Mouse (Mus musculus) lung, embryonic 14.5 days (tissue): ENCODE measurements at regions not wholly inside any gene's neighbourhood (a gene's known extent, or its start where the extent isn't known, plus 50 kb on each side); places are given as distances from the start of the nearest gene placed in this dataset.
A peak's percentile ranks its signal among the peaks of the same experiment; 100 is the strongest.

ENCODE experiments used
- ATAC-seq: fragments of 200-750 bp; cut with Nextera tagmentation; 2 replicates; pipeline ENCODE4 v1.8.0; 2017; ENCODE audit warnings: mild to moderate bottlenecking, moderate TSS enrichment, moderate library complexity; ENCODE audit not compliant: insufficient read depth
- DNase-seq: peaks from one replicate; pipeline ENCODE4 v3.0.0-alpha.2; 2015
- H3K27ac ChIP-seq: fragments of 300-500 bp; sonication (generic); 2 replicates; pipeline ENCODE4 v1.5.1; 2014; ENCODE audit warnings: low read depth, mild to moderate bottlenecking, moderate library complexity
- H3K27me3 ChIP-seq: fragments of 300-500 bp; sonication (generic); 2 replicates; pipeline ENCODE4 v1.6.1; 2014; ENCODE audit warnings: low read length, control low read depth; ENCODE audit not compliant: insufficient read depth
- H3K36me3 ChIP-seq: fragments of 300-500 bp; sonication (generic); 2 replicates; pipeline ENCODE4 v1.6.1; 2014; ENCODE audit warnings: control low read depth; ENCODE audit not compliant: insufficient read depth
- H3K4me1 ChIP-seq: fragments of 300-500 bp; sonication (generic); 2 replicates; pipeline ENCODE4 v1.6.1; 2014; ENCODE audit warnings: antibody characterized with exemption, control low read depth; ENCODE audit not compliant: insufficient read depth
- H3K4me2 ChIP-seq: fragments of 300-500 bp; sonication (generic); 2 replicates; pipeline ENCODE4 v1.6.1; 2014; ENCODE audit warnings: mild to moderate bottlenecking
- H3K4me3 ChIP-seq: fragments of 300-500 bp; sonication (generic); 2 replicates; pipeline ENCODE4 v1.5.1; 2014; ENCODE audit warnings: low read depth, low read length
- H3K9ac ChIP-seq: fragments of 300-500 bp; sonication (generic); 2 replicates; pipeline ENCODE4 v1.6.1; 2014
- H3K9me3 ChIP-seq: fragments of 300-500 bp; sonication (generic); 2 replicates; pipeline ENCODE4 v1.6.1; 2016; ENCODE audit warnings: low read depth, low read length, control low read depth
- CTCF ChIP-seq: IDR thresholded peaks from 2 replicates; pipeline ENCODE4 v1.5.1; 2016; ENCODE audit warnings: antibody characterized with exemption, low read depth
- WGBS: fragments of 180-500 bp; shearing (Covaris S2); extraction: QIAGEN DNeasy Blood & Tissue Kit; methylation state at CpG from one replicate; pipeline ENCODE4 v1.1.7; 2014; 5-methylcytosine and 5-hydroxymethylcytosine counted together

GRCm38 (mm10) chr5:116661851-116662250 is 70.2 kb upstream of the Srrm4 start:
- no peak for TF ChIP-seq CTCF
- H3K4me2 ChIP-seq, result no peak overlapping the region
- H3K9me3 ChIP-seq, result no peaks in the 10 kb centered on the region
- peak; percentile 88 for DNase-seq
- H3K4me3 ChIP-seq, result no peak overlapping the region
- no peaks in the 10 kb centered on the region for H3K36me3 ChIP-seq
- ATAC-seq, result peak; percentile 84
- no peak overlapping the region for H3K27ac ChIP-seq
- H3K4me1 ChIP-seq, result no peaks in the 10 kb centered on the region
- WGBS, result 32% methylated on average over 2 of the region's 2 CpGs
- H3K9ac ChIP-seq, result no peak overlapping the region
- no peaks in the 10 kb centered on the region for H3K27me3 ChIP-seq

DNA sequence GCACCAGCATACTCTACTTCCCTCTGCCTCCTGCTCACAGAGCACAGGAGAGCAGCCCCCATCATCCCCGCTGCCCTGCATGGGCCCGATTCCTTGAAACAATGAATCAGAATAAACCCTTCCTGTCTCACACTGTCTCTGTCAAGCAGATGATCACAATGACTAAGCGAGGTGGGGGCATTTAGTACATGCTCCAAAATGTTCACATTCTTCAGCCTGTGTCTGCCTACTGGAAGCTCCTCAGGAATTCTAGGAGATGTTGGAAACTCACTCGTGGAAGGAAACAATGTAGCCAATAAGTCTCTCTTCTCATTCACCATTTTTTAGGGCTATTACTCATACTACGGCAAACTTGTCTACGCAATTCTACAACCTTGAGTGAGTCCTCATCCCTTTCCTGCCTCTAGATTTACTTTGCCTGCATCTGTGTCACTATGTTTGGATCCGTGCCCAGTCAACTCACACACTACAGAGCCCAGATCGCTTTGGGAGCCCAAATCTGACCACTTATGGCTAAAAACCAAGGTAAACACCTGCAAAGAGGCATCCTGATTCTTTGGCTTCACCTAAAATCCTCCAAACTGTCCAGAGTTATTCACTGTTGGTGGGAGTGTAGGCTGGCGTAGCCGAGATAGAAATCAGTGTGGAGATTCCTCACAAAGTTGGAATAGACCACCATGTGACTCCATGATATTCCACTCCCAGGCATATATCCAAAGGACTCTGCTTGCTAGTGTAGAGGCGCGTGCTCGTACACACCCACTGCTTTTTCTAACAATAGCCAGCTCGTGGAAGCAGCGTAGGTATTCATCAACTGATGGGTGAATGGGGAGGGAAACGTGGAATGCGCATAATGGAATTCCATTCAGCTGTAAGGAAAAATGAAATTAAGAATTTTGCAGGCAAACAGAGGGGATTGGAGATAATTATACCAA is 63.1 kb upstream of the Srrm4 start:
- no peaks in the 10 kb centered on the region for H3K36me3 ChIP-seq
- WGBS, result 86% methylated on average over 17 of the region's 17 CpGs
- H3K27me3 ChIP-seq, result no peaks in the 10 kb centered on the region
- H3K27ac ChIP-seq, result no peak overlapping the region
- no peak overlapping the region for H3K4me3 ChIP-seq
- no peak overlapping the region for H3K9ac ChIP-seq
- DNase-seq, result no peak
- ATAC-seq, result no peak
- H3K9me3 ChIP-seq, result peaks cover 5% of the 10 kb centered on the region; the same call in 1 of the 2 replicates
- no peak for TF ChIP-seq CTCF
- H3K4me1 ChIP-seq, result no peaks in the 10 kb centered on the region
- H3K4me2 ChIP-seq, result no peak overlapping the region
